Mouse (Mus musculus) T-helper 1 cell (primary cell): ENCODE measurements around the gene Msi2.

ENCODE experiments used
- in situ Hi-C: fragments of 300-600 bp; cut with MboI, MseI; formaldehyde crosslinking; loops from one replicate; pipeline ENCODE4 v1.15.1; 2025; ENCODE audit warnings: high pct_unique_total_duplicates

The Msi2 gene

GRCm38 (mm10) chr11:88614527-88615305 lies 103.6 kb downstream of the Msi2 start:
- in situ Hi-C loops: no loop called here

- in situ Hi-C loops: no loop called here
Observed at GRCm38 (mm10) chr11:88613771-88614526, 104.4 kb downstream of the Msi2 start.

GRCm38 (mm10) chr11:88613008-88613407 lies 105.3 kb downstream of the Msi2 start:
- in situ Hi-C loops: no loop called here

- in situ Hi-C loops: no loop called here
Observed at GRCm38 (mm10) chr11:88612141-88612540, 106.2 kb downstream of the Msi2 start.

- in situ Hi-C loops: no loop called here
Observed at GRCm38 (mm10) chr11:88610809-88611208, 107.5 kb downstream of the Msi2 start.

GRCm38 (mm10) chr11:88610112-88610511 lies 108.2 kb downstream of the Msi2 start:
- in situ Hi-C loops: no loop called here

GRCm38 (mm10) chr11:88608584-88608983 lies 109.7 kb downstream of the Msi2 start:
- in situ Hi-C loops: no loop called here

- in situ Hi-C loops: no loop called here
Observed at GRCm38 (mm10) chr11:88607725-88608383, 110.5 kb downstream of the Msi2 start.

GRCm38 (mm10) chr11:88605771-88606170 lies 112.5 kb downstream of the Msi2 start:
- in situ Hi-C loops: no loop called here

GRCm38 (mm10) chr11:88605098-88605525 lies 113.2 kb downstream of the Msi2 start:
- in situ Hi-C loops: no loop called here

- in situ Hi-C loops: no loop called here
Observed at GRCm38 (mm10) chr11:88604635-88605034, 113.7 kb downstream of the Msi2 start.

- in situ Hi-C loops: no loop called here
Observed at GRCm38 (mm10) chr11:88603366-88603765, 114.9 kb downstream of the Msi2 start.

GRCm38 (mm10) chr11:88602471-88603120 lies 115.7 kb downstream of the Msi2 start:
- in situ Hi-C loops: no loop called here

- in situ Hi-C loops: no loop called here
Observed at GRCm38 (mm10) chr11:88600194-88600593, 118.1 kb downstream of the Msi2 start.

GRCm38 (mm10) chr11:88599332-88600130 lies 118.8 kb downstream of the Msi2 start:
- in situ Hi-C loops: no loop called here

- in situ Hi-C loops: no loop called here
Observed at GRCm38 (mm10) chr11:88598848-88599175, 119.5 kb downstream of the Msi2 start.

GRCm38 (mm10) chr11:88598150-88598847 lies 120.0 kb downstream of the Msi2 start:
- in situ Hi-C loops: no loop called here

- in situ Hi-C loops: no loop called here
Observed at GRCm38 (mm10) chr11:88595616-88596015, 122.7 kb downstream of the Msi2 start.

- in situ Hi-C loops: no loop called here
Observed at GRCm38 (mm10) chr11:88594804-88595611, 123.3 kb downstream of the Msi2 start.

GRCm38 (mm10) chr11:88594010-88594409 lies 124.3 kb downstream of the Msi2 start:
- in situ Hi-C loops: no loop called here
